Mouse (Mus musculus): ENCODE measurements around the gene Tex12. TPM values are rescaled to one million over a fixed set of nuclear protein-coding genes. Genes with fewer than 3 reads are reported as not detected.

Tex12 gene
- polyA plus RNA-seq, 1 experiment, result not detected

- no peaks in the 10 kb centered on the region for H3K36me3 ChIP-seq (ENCODE audit: control insufficient read depth)
- H3K27me3 ChIP-seq (ENCODE audit: control insufficient read depth), result no peaks in the 10 kb centered on the region
- no peak overlapping the region for H3K4me3 ChIP-seq (replicated peaks)
- H3K9me3 ChIP-seq (ENCODE audit: control insufficient read depth, low read length), result no peaks in the 10 kb centered on the region
- H3K4me1 ChIP-seq (ENCODE audit: control insufficient read depth), result no peaks in the 10 kb centered on the region; the same call in 1 of the 2 replicates
- TF ChIP-seq TAL1 (IDR thresholded peaks at IDR 0.05; ENCODE audit: low read length) (no peak), GATA1 (IDR thresholded peaks at IDR 0.05; ENCODE audit: low read length) (no peak)
Observed at GRCm38 (mm10) chr9:50542401-50542800, 18.7 kb downstream of the Tex12 start.

GRCm38 (mm10) chr9:50540170-50540569 is 21.0 kb downstream of the Tex12 start:
- TF ChIP-seq GATA1 (IDR thresholded peaks at IDR 0.05; ENCODE audit: low read length) (no peak), TAL1 (IDR thresholded peaks at IDR 0.05; ENCODE audit: low read length) (no peak)
- no peaks in the 10 kb centered on the region for H3K9me3 ChIP-seq (ENCODE audit: control insufficient read depth, low read length)
- H3K4me1 ChIP-seq (ENCODE audit: control insufficient read depth), result no peaks in the 10 kb centered on the region; the same call in 1 of the 2 replicates
- H3K4me3 ChIP-seq (replicated peaks), result no peak overlapping the region
- H3K27me3 ChIP-seq (ENCODE audit: control insufficient read depth), result no peaks in the 10 kb centered on the region
- H3K36me3 ChIP-seq (ENCODE audit: control insufficient read depth), result no peaks in the 10 kb centered on the region

GRCm38 (mm10) chr9:50537295-50537694 is 23.8 kb downstream of the Tex12 start:
- Histone ChIP-seq H3K4me1 (ENCODE audit: control insufficient read depth) (peaks cover 3% of the 10 kb centered on the region), H3K27me3 (ENCODE audit: control insufficient read depth) (no peaks in the 10 kb centered on the region), H3K36me3 (ENCODE audit: control insufficient read depth) (no peaks in the 10 kb centered on the region), H3K4me3 (replicated peaks) (no peak overlapping the region), H3K9me3 (ENCODE audit: control insufficient read depth, low read length) (no peaks in the 10 kb centered on the region)
- TF ChIP-seq TAL1 (IDR thresholded peaks at IDR 0.05; ENCODE audit: low read length) (no peak), GATA1 (IDR thresholded peaks at IDR 0.05; ENCODE audit: low read length) (no peak)

- Histone ChIP-seq H3K27me3 (ENCODE audit: control insufficient read depth) (no peaks in the 10 kb centered on the region), H3K36me3 (ENCODE audit: control insufficient read depth) (no peaks in the 10 kb centered on the region), H3K4me1 (ENCODE audit: control insufficient read depth) (peaks cover 3% of the 10 kb centered on the region), H3K9me3 (ENCODE audit: control insufficient read depth, low read length) (no peaks in the 10 kb centered on the region), H3K4me3 (replicated peaks) (no peak overlapping the region)
- no peak for TF ChIP-seq GATA1 (IDR thresholded peaks at IDR 0.05; ENCODE audit: low read length)
- no peak for TF ChIP-seq TAL1 (IDR thresholded peaks at IDR 0.05; ENCODE audit: low read length)
Observed at GRCm38 (mm10) chr9:50536603-50537135, 24.5 kb downstream of the Tex12 start.

- H3K9me3 ChIP-seq (ENCODE audit: control insufficient read depth, low read length), result no peaks in the 10 kb centered on the region
- no peaks in the 10 kb centered on the region for H3K36me3 ChIP-seq (ENCODE audit: control insufficient read depth)
- H3K4me1 ChIP-seq (ENCODE audit: control insufficient read depth), result peaks cover 3% of the 10 kb centered on the region
- no peak overlapping the region for H3K4me3 ChIP-seq (replicated peaks)
- TF ChIP-seq TAL1 (IDR thresholded peaks at IDR 0.05; ENCODE audit: low read length), result no peak
- TF ChIP-seq GATA1 (IDR thresholded peaks at IDR 0.05; ENCODE audit: low read length), result no peak
- no peaks in the 10 kb centered on the region for H3K27me3 ChIP-seq (ENCODE audit: control insufficient read depth)
Observed at GRCm38 (mm10) chr9:50535930-50536329, 25.2 kb downstream of the Tex12 start.

GRCm38 (mm10) chr9:50533791-50534190 is 27.3 kb downstream of the Tex12 start:
- Histone ChIP-seq H3K36me3 (ENCODE audit: control insufficient read depth) (no peaks in the 10 kb centered on the region), H3K4me3 (replicated peaks) (no peak overlapping the region), H3K9me3 (ENCODE audit: control insufficient read depth, low read length) (no peaks in the 10 kb centered on the region), H3K4me1 (ENCODE audit: control insufficient read depth) (peaks cover 5% of the 10 kb centered on the region), H3K27me3 (ENCODE audit: control insufficient read depth) (no peaks in the 10 kb centered on the region)
- TF ChIP-seq TAL1 (IDR thresholded peaks at IDR 0.05; ENCODE audit: low read length), result no peak
- TF ChIP-seq GATA1 (IDR thresholded peaks at IDR 0.05; ENCODE audit: low read length), result no peak

- Histone ChIP-seq H3K4me3 (replicated peaks) (peak overlapping the region; percentile 19), H3K36me3 (ENCODE audit: control insufficient read depth) (no peaks in the 10 kb centered on the region), H3K4me1 (ENCODE audit: control insufficient read depth) (peaks cover 6% of the 10 kb centered on the region), H3K9me3 (ENCODE audit: control insufficient read depth, low read length) (no peaks in the 10 kb centered on the region), H3K27me3 (ENCODE audit: control insufficient read depth) (no peaks in the 10 kb centered on the region)
- no peak for TF ChIP-seq TAL1 (IDR thresholded peaks at IDR 0.05; ENCODE audit: low read length)
- TF ChIP-seq GATA1 (IDR thresholded peaks at IDR 0.05; ENCODE audit: low read length), result no peak
Observed at GRCm38 (mm10) chr9:50533328-50533727, 27.8 kb downstream of the Tex12 start.

GRCm38 (mm10) chr9:50530890-50531289 is 30.2 kb downstream of the Tex12 start:
- TF ChIP-seq TAL1 (IDR thresholded peaks at IDR 0.05; ENCODE audit: low read length), result no peak
- H3K4me1 ChIP-seq (ENCODE audit: control insufficient read depth), result peaks cover 19% of the 10 kb centered on the region
- H3K27me3 ChIP-seq (ENCODE audit: control insufficient read depth), result no peaks in the 10 kb centered on the region
- H3K9me3 ChIP-seq (ENCODE audit: control insufficient read depth, low read length), result no peaks in the 10 kb centered on the region
- no peaks in the 10 kb centered on the region for H3K36me3 ChIP-seq (ENCODE audit: control insufficient read depth)
- no peak overlapping the region for H3K4me3 ChIP-seq (replicated peaks)

GRCm38 (mm10) chr9:50528293-50528892 is 32.7 kb downstream of the Tex12 start, which contains the start of gene Pts:
Gene Pts (minus strand): TSS chr9:50528724.
- no peak for TF ChIP-seq TAL1 (IDR thresholded peaks at IDR 0.05; ENCODE audit: low read length)
- no peak for TF ChIP-seq GATA1 (IDR thresholded peaks at IDR 0.05; ENCODE audit: low read length)
- peak within 1 kb of the TSS; percentile 78 for H3K4me3 ChIP-seq (replicated peaks)
- H3K36me3 ChIP-seq (ENCODE audit: control insufficient read depth), result peaks cover 16% of the 10 kb centered on the region
- no peaks in the 10 kb centered on the region for H3K9me3 ChIP-seq (ENCODE audit: control insufficient read depth, low read length)
- peaks cover 19% of the 10 kb centered on the region for H3K4me1 ChIP-seq (ENCODE audit: control insufficient read depth)
- no peaks in the 10 kb centered on the region for H3K27me3 ChIP-seq (ENCODE audit: control insufficient read depth)
